Mouse (Mus musculus) C2C12 (cell line): ENCODE measurements around the gene Gucy2d.

ENCODE experiments used
- CTCF ChIP-seq: IDR thresholded peaks from one replicate; pipeline ENCODE4 v1.5.1; 2011; ENCODE audit not compliant: control insufficient read depth, insufficient read depth, insufficient read length
- MYOG ChIP-seq: IDR thresholded peaks from one replicate; pipeline ENCODE4 v1.6.1; 2011; ENCODE audit not compliant: control insufficient read depth, insufficient read length; ENCODE audit errors: extremely low read depth
- USF1 ChIP-seq: IDR thresholded peaks from one replicate; pipeline ENCODE4 v1.6.1; 2011; ENCODE audit warnings: low read depth, mild to moderate bottlenecking, control low read depth, moderate library complexity

DNA sequence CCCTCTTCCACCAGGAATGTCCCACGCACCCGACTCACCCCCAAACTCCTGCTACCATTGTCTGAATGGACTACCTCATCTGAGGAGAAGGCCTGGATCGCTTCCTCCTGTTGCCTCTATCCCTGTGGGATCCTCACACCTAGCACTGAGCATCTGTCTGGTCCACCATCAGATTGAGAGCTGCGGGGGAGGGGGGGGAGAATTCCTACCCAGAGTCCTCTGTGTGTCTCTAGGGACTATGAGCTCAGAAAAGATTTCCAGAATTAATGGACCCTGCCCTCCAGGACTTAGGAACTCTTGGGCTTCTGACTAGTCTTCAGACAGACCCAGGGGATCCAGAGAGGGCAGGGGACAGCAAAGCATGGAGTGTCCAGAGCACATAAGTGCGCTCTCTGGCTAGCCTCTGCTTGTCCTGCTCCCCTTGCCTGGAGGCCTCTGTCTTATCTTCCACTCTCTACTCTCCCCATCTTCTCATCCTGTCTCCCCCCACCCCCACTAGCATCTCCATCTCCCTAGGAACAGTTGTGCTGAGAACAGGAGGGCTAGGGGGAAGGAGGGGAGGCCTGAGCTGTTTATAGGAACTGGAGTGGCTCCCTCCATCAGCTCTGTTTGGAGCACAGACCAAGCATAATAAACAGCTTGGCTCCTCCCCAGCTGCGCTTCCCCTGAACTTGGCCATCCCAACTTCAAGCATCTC, 63.9 kb downstream of the Gucy2d start:
- TF ChIP-seq CTCF: no peak
- TF ChIP-seq MYOG: no peak
- TF ChIP-seq USF1: no peak
